19 mouse cellular contexts compared by ENCODE assay signal in genomic region chrX:144104619-144105416, GRCm38 (mm10). TPM values are rescaled to one million over a fixed set of nuclear protein-coding genes. Genes with fewer than 3 reads are reported as not detected.
DNase-seq lines count a peak whose midpoint lies in the region; ATAC-seq and TF ChIP-seq lines count a peak whose summit lies in the region.
"Had no signal": no experiment of that assay in that cellular context is flagged by ENCODE, and none has a peak within 500 bp of the region (broad histone marks: within the 10 kb centered on the region; RNA-seq: fewer than 3 reads in every experiment).

No protein-coding gene starts in this region.

- H3K27me3 ChIP-seq in forebrain, embryonic 13.5 days = no peaks in the 10 kb centered on the region
- peaks cover 36% of the 10 kb centered on the region for H3K27me3 ChIP-seq in forebrain, embryonic 10.5 days (ENCODE audit: poor library complexity, severe bottlenecking)
- H3K27me3 ChIP-seq in limb, embryonic 14.5 days (ENCODE audit: control insufficient read depth, insufficient read depth, low read length) = no peaks in the 10 kb centered on the region
- H3K27me3 ChIP-seq in limb, embryonic 10.5 days (ENCODE audit: low read depth, poor library complexity, severe bottlenecking) = peaks cover 51% of the 10 kb centered on the region
- H3K27me3 ChIP-seq: neural tube, embryonic 12.5 days had no signal

- ATAC-seq in forebrain, embryonic 13.5 days = peak; percentile 58; the same call in 1 of the 2 replicates
- no peak for ATAC-seq in limb, embryonic 14.5 days (ENCODE audit: low FRiP score, low read depth)

- no peak for DNase-seq in forebrain, embryonic 10.5 days (ENCODE audit: extremely low spot score, low spot score)
- DNase-seq in limb, embryonic 14.5 days (ENCODE audit: low spot score) = peak; percentile 42
- DNase-seq in limb, embryonic 10.5 days (ENCODE audit: low spot score) = no peak
- peak; percentile 75 for DNase-seq in brain, embryonic 14.5 days (ENCODE audit: low read depth)
- DNase-seq in skeletal muscle tissue, adult 2 months (ENCODE audit: low read depth, low spot score) = peak; percentile 42
- DNase-seq in cerebellum, adult 9-10 months = no peak
- DNase-seq: cerebellum, adult 9-11 months; kidney, adult 18-20 months; lung, adult 18-20 months; right cerebral cortex, postnatal 14 days; thymus, postnatal 4 days had no signal

- no peaks in the 10 kb centered on the region for H3K36me3 ChIP-seq in forebrain, embryonic 13.5 days (ENCODE audit: poor library complexity, severe bottlenecking)
- no peaks in the 10 kb centered on the region for H3K36me3 ChIP-seq in forebrain, embryonic 10.5 days (replicated peaks)
- H3K36me3 ChIP-seq in limb, embryonic 14.5 days (ENCODE audit: control insufficient read depth, insufficient read depth, low read length) = no peaks in the 10 kb centered on the region
- no peaks in the 10 kb centered on the region for H3K36me3 ChIP-seq in limb, embryonic 10.5 days
- H3K36me3 ChIP-seq: heart, embryonic 10.5 days; hindbrain, embryonic 10.5 days; neural tube, embryonic 12.5 days had no signal

- TF ChIP-seq POLR2A in limb, embryonic 14.5 days (IDR thresholded peaks at IDR 0.05; ENCODE audit: borderline replicate concordance, extremely low read depth, insufficient read depth, insufficient read length) = no peak
- no peak for TF ChIP-seq POLR2A in brain, embryonic 14.5 days (IDR thresholded peaks at IDR 0.05; ENCODE audit: borderline replicate concordance, extremely low read depth, insufficient read depth, insufficient read length, poor library complexity, severe bottlenecking)

- H3K4me1 ChIP-seq in forebrain, embryonic 13.5 days = no peaks in the 10 kb centered on the region
- no peaks in the 10 kb centered on the region for H3K4me1 ChIP-seq in forebrain, embryonic 10.5 days
- H3K4me1 ChIP-seq in limb, embryonic 14.5 days (ENCODE audit: control insufficient read depth, insufficient read depth, low read length) = no peaks in the 10 kb centered on the region
- 0 out of 2 replicates have a peak, but pooled peaks cover 4% of the 10 kb centered on the region for H3K4me1 ChIP-seq in limb, embryonic 10.5 days
- H3K4me1 ChIP-seq: heart, embryonic 10.5 days; hindbrain, embryonic 10.5 days; megakaryocyte, embryonic 14.5 days; neural tube, embryonic 12.5 days had no signal

- H3K4me3 ChIP-seq in forebrain, embryonic 13.5 days = no peak overlapping the region
- H3K4me3 ChIP-seq in forebrain, embryonic 10.5 days = no peak overlapping the region
- no peak overlapping the region for H3K4me3 ChIP-seq in limb, embryonic 14.5 days (replicated peaks; ENCODE audit: low read length)
- no peak overlapping the region for H3K4me3 ChIP-seq in limb, embryonic 10.5 days
- H3K4me3 ChIP-seq: erythroblast, embryonic 14.5 days; heart, embryonic 10.5 days; hindbrain, embryonic 10.5 days; megakaryocyte, embryonic 14.5 days; neural tube, embryonic 12.5 days had no signal

- H3K4me2 ChIP-seq in forebrain, embryonic 13.5 days = no peak overlapping the region
- no peak overlapping the region for H3K4me2 ChIP-seq in limb, embryonic 14.5 days (replicated peaks; ENCODE audit: low read depth, low read length, severe bottlenecking)
- H3K4me2 ChIP-seq: neural tube, embryonic 12.5 days had no signal

- whole genome bisulfite sequencing in forebrain, embryonic 13.5 days = 64% methylated on average over 2 of the region's 2 CpGs
- 77% methylated on average over 2 of the region's 2 CpGs for WGBS in forebrain, embryonic 10.5 days
- 36% methylated on average over 2 of the region's 2 CpGs for WGBS in limb, embryonic 14.5 days
- 61% methylated on average over 2 of the region's 2 CpGs for WGBS in limb, embryonic 10.5 days

- H3K9me3 ChIP-seq in forebrain, embryonic 13.5 days (replicated peaks) = no peaks in the 10 kb centered on the region
- no peaks in the 10 kb centered on the region for H3K9me3 ChIP-seq in forebrain, embryonic 10.5 days
- H3K9me3 ChIP-seq in limb, embryonic 14.5 days (ENCODE audit: control insufficient read depth, low read length) = no peaks in the 10 kb centered on the region
- H3K9me3 ChIP-seq in limb, embryonic 10.5 days (replicated peaks) = no peaks in the 10 kb centered on the region
- H3K9me3 ChIP-seq: heart, embryonic 10.5 days; hindbrain, embryonic 10.5 days; megakaryocyte, embryonic 14.5 days; neural tube, embryonic 12.5 days had no signal

- H3K27ac ChIP-seq in forebrain, embryonic 13.5 days = no peak overlapping the region
- no peak overlapping the region for H3K27ac ChIP-seq in forebrain, embryonic 10.5 days
- H3K27ac ChIP-seq in limb, embryonic 14.5 days (replicated peaks; ENCODE audit: low read depth, low read length) = no peak overlapping the region
- no peak overlapping the region for H3K27ac ChIP-seq in limb, embryonic 10.5 days
- H3K27ac ChIP-seq: heart, embryonic 10.5 days; hindbrain, embryonic 10.5 days; kidney, postnatal 0 days; neural tube, embryonic 12.5 days had no signal

- no peak for TF ChIP-seq CTCF in brain, embryonic 14.5 days (IDR thresholded peaks at IDR 0.05; ENCODE audit: borderline replicate concordance, extremely low read depth, insufficient read depth, insufficient read length)

- no peak overlapping the region for H3K9ac ChIP-seq in forebrain, embryonic 13.5 days
- no peak overlapping the region for H3K9ac ChIP-seq in limb, embryonic 14.5 days (ENCODE audit: low read depth, low read length, severe bottlenecking)
- H3K9ac ChIP-seq: neural tube, embryonic 12.5 days had no signal

RNA-seq across cellular contexts. Expression of gene A730046J19Rik, which starts 48.7 kb away (rescaled TPM):
- 0.21 TPM in 2 replicates for polyA plus RNA-seq in forebrain, embryonic 13.5 days (2015; fragmentation: Nextera tagmentation; extraction: Ambion mirVana)
- 0.02 TPM in 2 replicates for polyA plus RNA-seq in forebrain, embryonic 10.5 days (2016; fragmentation: Nextera tagmentation; extraction: Ambion mirVana)
- 0.88 and 1.1 TPM in 2 replicates for polyA plus RNA-seq in limb, embryonic 14.5 days (2012; rRNA removed)
- polyA plus RNA-seq in limb, embryonic 14.5 days (2014; fragmentation: Nextera tagmentation; extraction: Ambion mirVana) = 1.5 TPM in 2 replicates
- polyA plus RNA-seq in limb, embryonic 10.5 days (2016; fragmentation: Nextera tagmentation; extraction: Ambion mirVana) = not detected in 2 replicates
- 0.25 and 0.30 TPM in 2 replicates for polyA plus RNA-seq in brain, embryonic 14.5 days (2012; rRNA removed)
- polyA plus RNA-seq: erythroblast, embryonic 14.5 days; liver, adult 2 months had no signal

Comparison
In these comparisons a context has a peak if more than half of its experiments do, and no peak if none do; other contexts are left out.
1. DNase-seq: peak in limb, embryonic 14.5 days (single experiment), brain, embryonic 14.5 days (single experiment) and skeletal muscle tissue, adult 2 months (single experiment); none in forebrain, embryonic 10.5 days (single experiment), limb, embryonic 10.5 days (single experiment) and cerebellum, adult 9-10 months (single experiment).